Mouse (Mus musculus): ENCODE results near the gene Sf1. TPM values are rescaled to one million over a fixed set of nuclear protein-coding genes. Genes with fewer than 3 reads are reported as not detected.

Gene Sf1
- polyA plus RNA-seq, 1 experiment from 2014 or later: 89.2 TPM

DNA sequence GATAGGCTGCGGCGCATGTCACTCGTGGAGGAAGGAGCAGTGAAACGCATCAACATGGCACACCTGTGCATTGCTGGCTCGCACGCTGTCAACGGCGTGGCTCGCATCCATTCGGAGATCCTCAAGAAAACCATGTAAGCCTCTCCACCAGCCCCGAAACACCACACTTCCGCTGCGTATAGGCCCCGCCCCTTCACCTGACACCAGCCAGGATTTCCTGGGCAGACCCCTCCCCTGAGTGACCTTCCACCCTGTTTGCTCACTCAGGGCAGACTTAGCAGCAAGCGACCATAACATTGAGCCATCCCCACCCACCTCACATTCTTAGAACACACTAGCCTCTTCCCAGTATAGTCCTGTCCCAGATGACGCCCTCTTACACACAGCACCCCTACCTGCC lies 26.3 kb downstream of the Sf1 start:
- Histone ChIP-seq H3K27me3 (replicated peaks) (no peaks in the 10 kb centered on the region; the same call in 1 of the 2 replicates), H3K36me3 (peaks cover 78% of the 10 kb centered on the region), H3K27ac (replicated peaks) (no peak overlapping the region), H3K9ac (peak overlapping the region; percentile 40), H3K9me3 (no peaks in the 10 kb centered on the region), H3K4me3 (peak overlapping the region; percentile 26), H3K4me2 (peak overlapping the region; percentile 55), H3K4me1 (peaks cover 29% of the 10 kb centered on the region)
- 25% methylated on average over 16 of the region's 16 CpGs for WGBS
- ATAC-seq (ENCODE audit: extremely low read depth, insufficient number of reproducible peaks, low FRiP score, low TSS enrichment): no peak

DNA sequence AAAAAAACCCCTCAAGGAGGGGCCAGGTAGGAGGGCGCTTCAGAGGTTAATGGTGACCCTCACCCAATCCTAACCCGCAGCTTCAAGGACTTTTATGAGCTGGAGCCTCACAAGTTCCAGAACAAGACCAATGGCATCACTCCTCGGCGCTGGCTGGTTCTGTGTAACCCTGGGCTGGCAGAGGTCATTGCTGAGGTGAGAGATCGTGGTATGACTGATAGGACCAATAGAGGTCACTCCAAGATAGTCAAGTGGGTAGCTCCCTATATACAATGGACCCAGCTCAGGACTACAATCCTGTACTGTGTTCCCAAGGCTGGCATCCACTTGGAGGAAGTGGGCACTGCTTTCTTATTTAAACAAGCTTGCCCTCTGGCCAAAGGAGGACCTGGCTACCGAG lies 26.8 kb downstream of the Sf1 start:
- 63% methylated on average over 6 of the region's 6 CpGs for WGBS

DNA sequence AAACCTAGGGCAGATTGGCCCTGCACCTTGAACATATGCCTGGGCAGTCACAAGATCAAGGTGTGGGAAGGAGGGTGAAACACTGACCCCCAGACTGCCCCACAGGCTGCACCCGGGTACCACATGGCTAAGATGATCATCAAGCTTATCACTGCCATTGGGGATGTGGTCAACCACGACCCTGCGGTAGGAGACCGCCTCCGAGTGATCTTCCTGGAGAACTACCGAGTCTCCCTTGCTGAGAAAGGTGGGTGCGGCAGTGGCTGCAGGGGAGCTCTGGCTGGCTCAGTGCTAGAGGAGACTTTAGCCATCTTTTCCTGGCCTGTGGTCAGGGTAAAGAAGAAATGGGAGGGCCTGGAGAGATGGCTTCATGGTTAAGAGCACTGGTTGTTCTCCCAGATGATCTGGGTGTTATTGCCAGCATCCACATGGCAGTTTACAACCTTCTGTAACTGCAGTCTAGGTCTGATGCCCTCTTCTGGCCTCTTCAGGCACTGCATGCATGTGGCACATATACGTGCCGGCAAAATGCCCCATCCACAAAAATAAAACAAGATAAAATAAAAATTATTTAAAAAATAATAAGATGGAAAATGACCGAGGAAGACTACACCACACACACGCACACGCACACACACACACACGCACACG lies 29.4 kb downstream of the Sf1 start:
- peaks cover 74% of the 10 kb centered on the region for H3K36me3 ChIP-seq

More for the DNA sequence above, 26.8 kb downstream of the Sf1 start:
- Histone ChIP-seq H3K4me1 (peaks cover 26% of the 10 kb centered on the region), H3K4me3 (no peak overlapping the region), H3K36me3 (peaks cover 80% of the 10 kb centered on the region), H3K27me3 (replicated peaks) (no peaks in the 10 kb centered on the region; the same call in 1 of the 2 replicates), H3K9ac (0 out of 2 replicates have a peak overlapping the region, but pooled peaks have one; percentile 40), H3K9me3 (no peaks in the 10 kb centered on the region), H3K27ac (replicated peaks) (no peak overlapping the region), H3K4me2 (no peak overlapping the region)
- no peak for ATAC-seq (ENCODE audit: extremely low read depth, insufficient number of reproducible peaks, low FRiP score, low TSS enrichment)

DNA sequence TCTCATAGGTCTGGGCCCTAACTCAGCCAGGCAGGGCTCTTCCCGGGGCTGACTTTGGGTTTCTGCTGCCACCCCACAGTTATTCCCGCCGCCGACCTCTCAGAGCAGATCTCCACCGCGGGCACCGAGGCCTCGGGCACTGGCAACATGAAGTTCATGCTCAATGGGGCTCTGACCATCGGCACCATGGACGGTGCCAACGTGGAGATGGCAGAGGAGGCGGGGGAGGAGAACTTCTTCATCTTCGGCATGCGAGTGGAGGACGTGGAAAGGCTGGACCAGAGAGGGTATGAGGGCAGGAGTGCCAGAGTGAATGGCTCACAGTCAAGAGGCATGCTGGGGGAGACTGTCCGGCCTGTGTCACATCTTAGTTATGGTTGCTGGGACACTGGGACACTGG lies 30.1 kb downstream of the Sf1 start:
- Histone ChIP-seq H3K9ac (no peak overlapping the region), H3K27me3 (replicated peaks) (peaks cover 3% of the 10 kb centered on the region; the same call in 1 of the 2 replicates), H3K4me1 (peaks cover 16% of the 10 kb centered on the region), H3K36me3 (peaks cover 68% of the 10 kb centered on the region), H3K27ac (replicated peaks) (no peak overlapping the region), H3K4me3 (no peak overlapping the region), H3K4me2 (no peak overlapping the region), H3K9me3 (no peaks in the 10 kb centered on the region)
- WGBS: 86% methylated on average over 16 of the region's 16 CpGs
- no peak for ATAC-seq (ENCODE audit: extremely low read depth, insufficient number of reproducible peaks, low FRiP score, low TSS enrichment)

More for the DNA sequence above, 29.4 kb downstream of the Sf1 start:
- WGBS: 89% methylated on average over 14 of the region's 14 CpGs
- peaks cover 9% of the 10 kb centered on the region for H3K4me1 ChIP-seq
- no peak overlapping the region for H3K27ac ChIP-seq (replicated peaks)
- H3K9me3 ChIP-seq: no peaks in the 10 kb centered on the region
- no peak overlapping the region for H3K4me3 ChIP-seq
- no peaks in the 10 kb centered on the region; the same call in 1 of the 2 replicates for H3K27me3 ChIP-seq (replicated peaks)
- ATAC-seq (ENCODE audit: extremely low read depth, insufficient number of reproducible peaks, low FRiP score, low TSS enrichment): no peak
- H3K9ac ChIP-seq: no peak overlapping the region
- H3K4me2 ChIP-seq: no peak overlapping the region

DNA sequence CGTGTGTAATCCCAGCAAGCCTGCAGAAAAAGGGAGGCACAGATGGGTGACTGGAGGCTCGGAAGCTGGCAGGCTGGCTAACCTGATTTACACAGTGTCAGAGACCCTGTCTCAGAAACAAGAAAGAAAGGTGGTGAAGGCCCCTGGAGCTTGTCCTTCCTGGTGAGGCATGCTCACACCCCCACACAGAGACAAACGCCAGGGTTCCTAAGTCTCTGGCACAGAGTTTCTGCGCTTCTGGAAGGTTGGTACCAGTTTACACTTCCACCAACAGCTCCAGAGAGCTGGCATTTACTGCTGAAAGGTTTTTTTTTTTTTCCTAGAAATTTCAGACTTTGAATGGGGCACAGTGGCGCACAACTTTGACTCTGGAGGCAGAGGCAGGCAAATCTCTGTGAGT lies 32.7 kb downstream of the Sf1 start:
- no peak overlapping the region for H3K4me3 ChIP-seq
- no peak overlapping the region for H3K27ac ChIP-seq (replicated peaks)
- whole genome bisulfite sequencing: 87% methylated on average over 5 of the region's 5 CpGs
- peaks cover 14% of the 10 kb centered on the region for H3K27me3 ChIP-seq (replicated peaks)
- H3K9ac ChIP-seq: no peak overlapping the region
- no peak for ATAC-seq (ENCODE audit: extremely low read depth, insufficient number of reproducible peaks, low FRiP score, low TSS enrichment)
- H3K9me3 ChIP-seq: no peaks in the 10 kb centered on the region
- peaks cover 42% of the 10 kb centered on the region for H3K36me3 ChIP-seq
- H3K4me1 ChIP-seq: peaks cover 30% of the 10 kb centered on the region
- no peak overlapping the region for H3K4me2 ChIP-seq

DNA sequence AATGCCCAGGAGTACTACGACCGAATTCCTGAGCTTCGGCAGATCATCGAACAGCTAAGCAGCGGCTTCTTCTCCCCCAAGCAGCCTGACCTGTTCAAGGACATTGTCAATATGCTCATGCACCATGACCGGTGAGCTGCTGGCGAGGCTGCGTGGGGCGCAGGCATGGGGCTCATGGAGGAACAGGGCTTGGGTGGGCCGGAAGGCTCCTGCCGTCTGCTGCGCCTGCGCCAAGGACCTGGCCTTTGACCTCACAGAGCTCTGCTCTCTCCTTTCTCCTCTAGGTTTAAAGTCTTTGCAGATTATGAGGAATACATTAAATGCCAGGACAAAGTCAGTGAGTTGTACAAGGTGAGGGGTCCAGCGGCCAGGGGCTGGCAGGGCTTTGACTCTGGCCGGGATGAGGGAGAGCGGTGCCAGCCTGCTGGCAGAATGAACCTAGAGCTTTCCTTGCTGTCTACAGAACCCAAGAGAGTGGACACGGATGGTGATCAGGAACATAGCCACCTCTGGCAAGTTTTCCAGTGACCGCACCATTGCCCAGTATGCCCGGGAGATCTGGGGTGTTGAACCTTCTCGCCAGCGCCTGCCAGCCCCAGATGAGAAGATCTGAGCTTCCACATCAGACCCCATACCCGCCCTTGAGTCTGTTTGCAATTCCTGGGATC lies 34.2 kb downstream of the Sf1 start:
- H3K4me1 ChIP-seq: peaks cover 41% of the 10 kb centered on the region
- no peaks in the 10 kb centered on the region for H3K9me3 ChIP-seq
- H3K4me3 ChIP-seq: no peak overlapping the region
- H3K27ac ChIP-seq (replicated peaks): peak overlapping the region; percentile 63; the same call in 1 of the 2 replicates
- ATAC-seq (ENCODE audit: extremely low read depth, insufficient number of reproducible peaks, low FRiP score, low TSS enrichment): no peak
- H3K4me2 ChIP-seq: peak overlapping the region; percentile 98; the same call in 1 of the 2 replicates
- H3K9ac ChIP-seq: no peak overlapping the region
- H3K27me3 ChIP-seq (replicated peaks): peaks cover 24% of the 10 kb centered on the region
- H3K36me3 ChIP-seq: peaks cover 28% of the 10 kb centered on the region
- 82% methylated on average over 22 of the region's 22 CpGs for WGBS

DNA sequence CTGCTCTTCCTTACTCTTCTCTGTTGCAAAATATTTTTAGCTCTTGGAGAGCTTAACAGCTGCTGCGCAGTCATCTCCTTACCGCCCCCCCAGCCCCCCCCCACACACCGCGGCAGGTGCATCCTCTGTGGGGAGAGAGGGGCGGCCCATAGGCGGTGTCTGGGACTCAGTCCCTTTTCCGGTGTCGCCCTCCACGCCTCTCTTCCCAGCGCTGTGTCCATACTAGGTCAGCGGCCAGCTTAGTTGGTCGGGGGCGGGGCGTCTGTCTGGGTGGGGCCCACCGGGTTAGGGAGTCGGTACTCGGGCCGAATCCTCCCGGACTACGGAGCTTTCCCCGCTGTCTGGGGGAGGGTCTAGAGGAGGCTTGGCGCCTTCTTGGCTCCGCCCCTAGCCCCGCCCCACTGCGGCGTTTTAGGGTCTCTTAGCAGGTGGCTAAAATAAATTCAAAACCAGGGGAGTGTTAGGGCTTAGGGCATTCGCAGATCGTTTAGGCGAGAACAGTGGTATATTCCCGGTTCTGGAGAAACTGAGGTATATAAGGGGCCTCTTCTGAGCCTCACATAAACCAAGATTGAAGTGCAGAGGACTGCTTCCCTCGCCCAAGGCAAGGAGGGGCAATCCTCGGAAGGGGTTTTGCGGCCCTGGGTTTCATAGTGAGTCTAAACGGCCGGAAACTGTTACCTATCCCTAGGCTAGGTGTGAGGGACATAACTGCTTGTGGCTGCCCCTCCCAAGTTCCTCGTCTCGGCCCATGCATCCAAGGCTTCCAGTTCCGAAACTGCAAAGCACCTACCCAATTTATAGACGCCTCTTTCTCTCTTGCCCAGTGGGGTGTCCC lies 35.2 kb downstream of the Sf1 start:
- Histone ChIP-seq H3K4me2 (peak overlapping the region; percentile 98), H3K9ac (peak overlapping the region; percentile 84), H3K9me3 (no peaks in the 10 kb centered on the region), H3K4me1 (peaks cover 41% of the 10 kb centered on the region), H3K27ac (replicated peaks) (peak overlapping the region; percentile 63), H3K4me3 (peak overlapping the region; percentile 68), H3K27me3 (replicated peaks) (peaks cover 32% of the 10 kb centered on the region), H3K36me3 (peaks cover 18% of the 10 kb centered on the region)
- no peak for ATAC-seq (ENCODE audit: extremely low read depth, insufficient number of reproducible peaks, low FRiP score, low TSS enrichment)
- WGBS: 1% methylated on average over 39 of the region's 39 CpGs

DNA sequence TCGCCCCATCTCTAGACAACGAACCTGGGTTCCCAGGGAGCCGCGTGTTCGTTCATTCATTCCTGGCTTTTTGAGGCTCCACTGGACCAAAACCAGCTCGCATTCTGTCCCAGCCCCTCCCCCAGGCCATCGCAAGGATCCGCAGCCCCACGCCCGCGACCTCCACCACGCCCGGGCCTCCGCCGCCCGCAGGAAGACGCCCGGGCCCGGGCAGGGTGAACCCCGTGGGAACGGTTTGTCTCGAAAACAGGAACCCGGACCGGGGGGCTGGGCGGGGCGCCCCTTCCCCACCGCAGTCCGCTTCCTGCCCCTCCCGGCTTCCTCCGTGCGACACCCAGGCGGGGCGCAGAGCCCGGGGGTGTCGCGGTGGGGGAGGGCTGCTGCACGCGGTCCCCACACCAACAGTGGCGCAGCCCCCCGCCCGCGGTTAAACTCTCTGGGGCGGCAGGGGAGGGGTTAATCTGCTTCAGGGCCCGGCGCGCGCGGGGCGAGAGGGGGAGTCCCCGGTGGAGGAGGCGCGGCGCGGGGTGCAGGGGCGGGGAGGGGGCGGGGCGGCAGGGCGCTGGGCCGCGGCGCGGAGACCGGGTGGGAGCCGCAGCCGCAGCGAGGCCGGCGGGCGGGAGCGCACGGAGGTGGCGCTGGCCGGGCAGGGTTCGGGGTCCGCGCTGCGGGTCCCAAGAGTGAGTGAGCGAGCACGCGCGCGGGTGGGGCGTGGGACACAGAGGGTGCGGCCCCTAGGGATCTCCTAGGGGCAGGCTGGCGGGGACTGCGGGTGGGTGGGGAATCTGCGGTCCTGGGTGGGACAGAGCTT lies 36.0 kb downstream of the Sf1 start, which contains the start of gene Rasgrp2:
Rasgrp2 (plus strand) TSS at position 56 of the 811 bp plus-strand sequence.
- Histone ChIP-seq H3K9me3 (no peaks in the 10 kb centered on the region), H3K9ac (peak within 1 kb of the TSS; percentile 84), H3K27me3 (replicated peaks) (peaks cover 39% of the 10 kb centered on the region), H3K36me3 (peaks cover 12% of the 10 kb centered on the region), H3K4me1 (peaks cover 41% of the 10 kb centered on the region), H3K27ac (replicated peaks) (peak within 1 kb of the TSS; percentile 63), H3K4me2 (peak within 1 kb of the TSS; percentile 98), H3K4me3 (peak within 1 kb of the TSS; percentile 68)
- under 1% methylated on average over 67 of the region's 87 CpGs for WGBS
- ATAC-seq (ENCODE audit: extremely low read depth, insufficient number of reproducible peaks, low FRiP score, low TSS enrichment): peak; percentile 5; the same call in 1 of the 2 replicates

DNA sequence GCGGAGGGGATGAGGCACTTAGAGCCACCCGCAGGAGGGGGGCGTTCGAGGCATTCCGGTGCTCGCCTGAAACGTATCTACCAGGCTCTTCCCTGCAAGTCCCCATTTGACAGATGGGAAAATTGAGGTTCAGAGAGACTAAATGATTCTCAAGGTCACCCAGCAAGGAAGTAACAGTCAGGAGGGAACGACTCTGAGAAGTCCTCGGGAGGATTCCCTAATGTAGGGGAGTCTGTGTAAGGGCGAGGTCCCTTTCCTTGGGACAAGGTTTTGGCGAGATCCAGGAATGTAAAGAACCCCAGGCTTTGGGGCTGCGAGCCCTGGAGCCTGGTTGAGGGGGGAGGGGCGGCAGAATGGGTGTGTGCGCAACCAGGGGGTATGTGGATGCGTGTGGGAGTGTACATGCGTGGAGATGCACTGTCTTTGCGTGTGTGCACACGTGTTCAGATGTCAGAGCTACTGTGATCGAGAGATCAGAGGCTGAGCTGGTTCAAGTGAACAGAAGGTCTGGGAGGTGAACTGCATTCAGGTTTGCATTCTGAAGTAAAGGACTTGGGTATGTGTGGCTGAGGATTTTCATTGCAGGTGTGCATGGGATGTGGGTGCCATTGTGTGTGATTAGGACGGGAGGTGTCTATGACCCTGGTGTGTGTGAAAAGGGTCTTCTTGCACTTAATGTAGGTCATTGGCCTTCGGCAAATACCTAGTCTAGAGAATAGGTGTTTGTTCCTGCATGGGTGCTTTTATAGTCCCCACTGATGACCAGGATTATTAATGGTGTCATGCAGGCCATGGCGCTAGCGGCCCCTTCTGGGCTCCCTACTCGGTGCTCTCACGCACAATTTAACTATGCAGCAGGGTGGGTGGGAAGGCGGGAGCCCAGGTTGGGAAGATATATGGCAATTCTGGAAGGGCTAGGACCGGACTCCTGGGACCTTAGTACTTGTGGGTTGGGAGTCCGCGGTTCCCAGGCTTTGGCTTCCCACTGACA lies 36.9 kb downstream of the Sf1 start:
- 2% methylated on average over 28 of the region's 29 CpGs for WGBS
- H3K27ac ChIP-seq (replicated peaks): peak overlapping the region; percentile 63
- H3K4me1 ChIP-seq: peaks cover 41% of the 10 kb centered on the region
- peak overlapping the region; percentile 98 for H3K4me2 ChIP-seq
- H3K4me3 ChIP-seq: peak overlapping the region; percentile 68
- H3K9ac ChIP-seq: peak overlapping the region; percentile 84
- H3K27me3 ChIP-seq (replicated peaks): peaks cover 41% of the 10 kb centered on the region
- peaks cover 7% of the 10 kb centered on the region for H3K36me3 ChIP-seq
- no peak for ATAC-seq (ENCODE audit: extremely low read depth, insufficient number of reproducible peaks, low FRiP score, low TSS enrichment)
- no peaks in the 10 kb centered on the region for H3K9me3 ChIP-seq
